Mouse (Mus musculus) adrenal gland, postnatal 4 days (tissue): ENCODE data around the gene Zfp747. TPM values are rescaled to one million over a fixed set of nuclear protein-coding genes. Genes with fewer than 3 reads are reported as not detected.
"Not testable (repeated sequence)": the region's sequence is repeated elsewhere in the genome, so short reads cannot be mapped to it uniquely, and the experiment has no call there.

Experiments
- DNase-seq, 2 experiments: peaks; one replicate each; pipeline ENCODE4 v3.0.0; 2021 to 2022; ENCODE audit warnings: low spot score in 2 of 2, mixed read lengths in 2 of 2
- total RNA-seq, 2 experiments: library from RNA; stranded (reverse); gene quantifications; 2 replicates each; pipeline ENCODE4 v1.2.3; 2021

Gene Zfp747
- total RNA-seq, 2 experiments from 2014 or later, result 9.9 to 10.4 TPM

DNA sequence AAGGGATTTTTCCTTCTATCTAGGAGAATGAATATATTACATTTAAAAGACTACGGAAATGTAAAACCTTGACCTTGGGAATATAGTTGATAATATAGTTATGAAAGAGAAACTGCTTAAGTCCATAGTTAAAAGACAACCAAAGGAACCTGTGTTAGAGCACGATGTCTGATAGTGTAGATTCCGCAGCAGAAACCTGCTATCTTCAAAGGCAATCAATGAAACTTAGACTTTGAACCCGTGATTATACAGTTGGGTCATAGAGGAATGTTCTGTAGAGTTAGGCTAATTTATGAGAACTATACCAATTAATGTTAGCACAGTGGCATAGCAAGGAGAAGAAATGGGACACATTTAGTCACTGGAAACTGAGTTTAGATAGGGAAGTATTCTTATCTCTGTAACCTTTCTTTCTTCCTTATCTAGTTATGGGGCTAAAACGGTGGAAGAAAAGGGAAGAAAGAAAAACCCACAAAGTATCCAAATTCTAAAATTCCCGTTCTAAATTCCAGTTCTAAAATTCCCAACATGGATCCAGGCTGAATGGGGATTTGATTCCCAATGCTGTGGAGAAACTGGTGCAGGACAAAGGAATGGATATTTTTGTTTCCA is 2.6 kb upstream of the Zfp747 start:
- no peak for DNase-seq

DNA sequence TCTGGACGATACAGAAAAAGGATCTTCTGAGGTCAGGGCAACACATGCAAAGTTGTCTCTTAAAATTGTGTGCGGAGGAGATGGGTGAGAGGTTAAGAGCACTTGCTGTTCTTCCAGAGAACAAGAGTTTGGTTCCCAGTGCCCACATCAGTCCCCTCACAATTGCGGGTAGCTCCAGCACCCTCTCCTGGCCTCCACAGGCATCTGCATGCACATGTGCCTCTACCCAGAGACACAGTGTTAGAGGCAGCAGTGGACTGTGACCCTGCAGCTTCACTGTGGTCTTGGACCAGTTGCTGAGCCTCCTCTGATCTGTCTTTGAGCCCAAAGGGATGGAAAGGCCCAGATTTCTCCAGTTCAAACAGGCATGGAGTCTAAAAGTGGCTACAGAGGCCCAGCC is 4.0 kb downstream of the Zfp747 start:
- DNase-seq, result not testable (repeated sequence)

DNA sequence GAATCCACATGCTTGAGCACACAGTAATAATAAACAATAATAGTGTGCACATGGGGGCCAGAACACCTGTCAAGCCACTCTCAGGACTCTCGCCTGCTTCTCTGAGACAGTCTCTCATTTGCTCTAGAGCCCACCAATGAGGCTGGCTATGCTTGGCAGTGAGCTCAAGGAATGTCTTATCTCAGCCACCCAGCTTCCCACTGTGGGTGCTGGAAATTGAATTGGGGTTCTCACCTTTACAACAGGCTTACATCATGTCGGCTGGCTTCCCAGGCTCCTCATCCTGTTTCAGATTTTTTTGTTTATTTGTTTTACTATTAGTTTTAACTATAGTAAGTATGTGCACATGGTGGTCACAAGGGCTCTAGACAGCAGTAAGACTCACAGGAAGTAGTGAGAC is 4.6 kb downstream of the Zfp747 start:
- no peak for DNase-seq

DNA sequence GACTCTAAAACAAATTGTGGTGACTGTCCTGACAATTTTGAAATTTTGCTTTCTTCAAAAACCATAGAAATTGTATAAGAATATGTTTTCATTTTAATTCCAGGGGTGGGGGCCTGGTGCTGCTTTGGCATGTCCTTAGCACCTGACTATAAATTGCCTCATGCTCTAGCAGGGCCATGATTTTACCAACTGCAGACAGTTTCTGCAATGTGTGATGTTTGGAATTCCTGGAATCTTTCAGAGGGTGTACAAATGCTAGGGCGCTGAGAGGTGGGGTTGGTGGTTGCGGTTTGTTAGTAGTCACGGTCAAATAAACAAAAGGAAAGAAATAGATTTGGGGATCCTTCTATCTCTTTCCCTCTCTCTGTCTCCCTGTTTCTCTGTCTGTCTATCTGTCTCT is 9.6 kb downstream of the Zfp747 start:
- DNase-seq, result no peak

DNA sequence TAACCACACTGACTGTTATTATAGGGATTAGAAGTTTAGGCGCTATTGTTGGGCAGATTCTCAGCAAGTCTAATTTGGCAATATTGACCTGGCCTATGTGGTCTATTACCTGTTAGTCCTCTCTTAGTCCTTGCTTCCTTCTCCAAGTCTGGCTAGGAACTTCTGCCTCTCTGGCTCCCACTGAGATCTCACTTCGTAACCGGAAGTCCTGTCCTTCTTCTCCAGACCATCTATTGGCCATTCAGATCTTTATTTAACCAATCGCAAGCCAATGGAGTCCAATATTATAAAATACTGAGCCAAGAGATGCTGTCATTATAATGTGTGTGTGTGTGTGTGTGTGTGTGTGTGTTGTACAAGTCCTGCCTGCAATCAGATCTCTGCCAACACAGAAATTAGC is 11.7 kb downstream of the Zfp747 start:
- DNase-seq, result no peak

GRCm38 (mm10) chr7:127363475-127363921 is 12.4 kb downstream of the Zfp747 start:
- no peak for DNase-seq

DNA sequence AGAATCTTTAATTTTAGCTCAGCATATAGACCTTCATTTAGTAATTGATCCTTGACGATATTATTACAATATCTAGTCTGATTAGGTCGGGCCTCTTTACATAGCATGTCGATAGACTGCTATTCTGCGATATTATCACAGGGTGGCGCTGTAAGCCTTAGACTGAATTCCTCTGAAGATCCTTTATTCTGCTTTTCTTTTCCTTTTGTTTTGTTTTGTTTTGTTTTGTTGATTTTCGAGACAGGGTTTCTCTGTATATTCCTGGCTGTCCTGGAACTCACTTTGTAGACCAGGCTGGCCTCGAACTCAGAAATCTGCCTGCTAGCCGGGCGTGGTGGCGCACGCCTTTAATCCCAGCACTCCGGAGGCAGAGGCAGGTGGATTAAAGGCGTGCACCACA is 13.4 kb downstream of the Zfp747 start:
- not testable (repeated sequence) for DNase-seq

DNA sequence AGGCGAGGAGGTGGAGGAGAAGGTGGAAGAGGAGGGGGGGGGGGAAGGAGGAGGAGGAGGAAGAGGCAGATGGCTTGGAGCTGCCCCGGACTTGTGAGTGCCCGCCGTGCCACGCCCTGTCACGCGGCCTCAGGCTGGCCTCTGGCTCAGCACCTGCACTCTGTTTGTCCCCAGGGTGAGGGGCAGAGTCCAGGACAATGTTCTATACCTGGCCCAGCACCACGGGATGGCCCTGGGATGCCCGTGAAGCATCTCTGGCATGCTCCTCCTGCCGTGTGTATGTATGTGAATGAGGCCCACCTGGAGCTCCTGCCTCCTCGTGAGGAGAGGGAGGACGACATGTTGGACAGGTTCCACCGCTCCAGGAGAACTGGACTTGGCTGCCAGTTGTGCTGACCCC is 14.4 kb downstream of the Zfp747 start:
- no peak for DNase-seq

- DNase-seq, result no peak
Measured at GRCm38 (mm10) chr7:127360265-127360664, 15.6 kb downstream of the Zfp747 start.

GRCm38 (mm10) chr7:127358472-127358871 is 17.4 kb downstream of the Zfp747 start:
- no peak for DNase-seq

GRCm38 (mm10) chr7:127357871-127358270 is 18.0 kb downstream of the Zfp747 start:
- DNase-seq, result no peak

- no peak for DNase-seq
Measured at GRCm38 (mm10) chr7:127355796-127356195, 20.1 kb downstream of the Zfp747 start.

- DNase-seq, result no peak
Measured at GRCm38 (mm10) chr7:127351230-127352004, 24.4 kb downstream of the Zfp747 start.

DNA sequence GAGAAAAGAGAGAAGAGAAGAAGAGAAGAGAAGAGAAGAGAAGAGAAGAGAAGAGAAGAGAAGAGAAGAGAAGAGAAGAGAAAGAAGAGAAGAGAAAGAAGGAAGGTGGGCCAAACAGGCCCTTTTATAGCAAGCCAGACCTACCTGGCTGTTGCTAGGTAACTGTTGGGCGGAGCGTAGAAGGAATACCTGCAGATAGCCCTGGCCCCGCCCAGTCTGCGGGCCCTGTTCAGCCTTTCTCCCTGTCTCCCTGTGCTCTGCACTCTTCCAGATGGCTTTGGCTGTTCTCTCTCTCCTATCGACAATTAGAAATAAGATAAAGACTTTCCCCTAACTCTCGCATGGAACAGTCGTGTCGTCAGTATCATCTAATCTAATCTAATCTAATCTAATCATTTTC is 29.2 kb downstream of the Zfp747 start:
- no peak for DNase-seq

- peak; percentile 91 to 96 for DNase-seq
Measured at GRCm38 (mm10) chr7:127345512-127346325, 30.1 kb downstream of the Zfp747 start, which contains the start of gene Zfp768. Gene Zfp768, minus strand, starts transcription at chr7:127345589.

DNA sequence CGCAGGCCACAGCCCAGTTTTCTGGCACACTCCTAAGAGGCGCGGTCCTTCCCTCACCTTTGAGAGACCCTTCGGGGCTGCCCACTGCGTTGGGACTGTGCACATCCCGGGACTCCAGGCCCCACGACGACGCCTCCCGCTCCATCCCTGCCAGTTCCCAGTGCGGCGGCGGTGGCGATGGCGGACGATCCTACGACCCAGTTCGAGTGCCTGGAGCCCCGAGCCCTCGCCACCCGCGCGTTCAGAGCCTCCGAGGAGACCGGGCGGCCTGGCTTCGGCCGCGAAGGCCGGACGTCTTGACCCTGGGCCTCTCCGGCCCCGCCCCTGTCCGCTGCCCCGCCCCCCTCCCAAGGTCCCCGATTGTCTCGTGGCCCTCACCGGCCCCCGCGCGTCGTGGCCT is 30.8 kb downstream of the Zfp747 start:
- peak; percentile 32 to 47 for DNase-seq

DNA sequence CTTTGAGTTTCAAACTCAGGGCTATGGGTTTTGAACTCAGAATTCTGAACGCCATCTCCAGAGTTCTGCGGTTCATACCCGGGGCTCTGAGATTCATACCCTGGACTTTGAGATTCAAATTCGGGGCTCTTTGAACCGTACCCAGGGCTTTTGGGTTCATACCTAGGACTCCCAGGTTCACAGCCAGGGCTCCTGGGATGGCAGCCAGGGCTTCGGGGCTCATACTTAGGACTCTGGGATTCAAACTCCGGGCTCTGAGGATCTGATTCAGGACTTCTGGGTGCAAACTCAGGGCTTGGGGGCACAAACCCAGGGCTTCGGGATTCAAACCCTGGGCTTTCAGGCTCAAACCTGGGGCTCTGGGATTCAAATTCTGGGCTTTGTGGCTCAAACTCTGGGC is 31.5 kb downstream of the Zfp747 start:
- DNase-seq, result no peak

DNA sequence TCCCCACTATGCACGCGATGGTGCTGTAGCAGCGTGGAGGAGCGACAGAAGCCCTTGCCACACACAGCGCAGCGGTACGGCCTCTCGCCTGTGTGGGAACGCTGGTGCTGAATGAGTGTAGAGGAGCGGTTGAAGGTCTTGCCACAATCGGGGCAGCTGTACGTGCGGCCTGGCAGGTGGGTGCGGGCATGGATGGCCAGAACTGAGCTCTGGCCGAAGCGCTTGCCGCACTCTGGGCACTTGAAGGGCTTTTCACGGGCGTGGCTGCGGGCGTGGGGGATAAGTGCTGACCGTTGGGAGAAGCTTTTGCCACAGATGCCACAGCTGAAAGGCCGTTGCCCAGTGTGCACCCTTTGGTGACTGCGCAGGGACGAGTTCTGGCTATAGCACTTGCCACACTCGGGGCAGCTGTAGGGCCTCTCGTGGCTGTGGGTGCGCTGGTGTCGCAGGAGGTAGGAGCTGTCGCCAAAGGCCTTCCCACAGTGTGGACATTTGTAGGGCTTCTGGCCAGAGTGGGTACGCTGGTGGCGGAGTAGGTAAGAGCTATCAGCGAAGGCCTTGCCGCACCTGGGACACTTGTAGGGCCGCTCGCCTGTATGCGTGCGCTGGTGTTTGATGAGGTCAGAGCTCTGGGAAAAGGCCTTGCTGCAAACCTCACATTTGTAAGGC is 32.4 kb downstream of the Zfp747 start:
- DNase-seq, result no peak

- DNase-seq, result no peak
Measured at GRCm38 (mm10) chr7:127342888-127343287, 33.0 kb downstream of the Zfp747 start.

GRCm38 (mm10) chr7:127342332-127342731 is 33.5 kb downstream of the Zfp747 start:
- DNase-seq, result no peak

GRCm38 (mm10) chr7:127341861-127342260 is 34.0 kb downstream of the Zfp747 start:
- not testable (repeated sequence) for DNase-seq
